Mouse (Mus musculus) MEL (cell line): ENCODE data around the gene Marf1. TPM values are rescaled to one million over a fixed set of nuclear protein-coding genes. Genes with fewer than 3 reads are reported as not detected.

ENCODE experiments used
- DNase-seq: peaks from one replicate; pipeline ENCODE4 v3.0.0; 2011; ENCODE audit warnings: low read depth, low spot score
- H3K27ac ChIP-seq: 2 replicates; pipeline ENCODE4 v1.5.1; 2012; ENCODE audit warnings: low read depth, mild to moderate bottlenecking, control low read depth, low read length, moderate library complexity; ENCODE audit not compliant: control insufficient read depth
- H3K27me3 ChIP-seq, 2 experiments: fragments of 150-350 bp in 1 of 2; sonication (generic) in 1 of 2; 2 replicates each; pipeline ENCODE4 v1.6.1; 2012; ENCODE audit warnings: low read length in 2 of 2, mild to moderate bottlenecking in 2 of 2, improper control_type of control experiment in 1 of 2, moderate library complexity in 1 of 2; ENCODE audit not compliant: insufficient read depth in 2 of 2, control insufficient read depth in 1 of 2
- H3K36me3 ChIP-seq, 2 experiments: 2 replicates each; pipeline ENCODE4 v1.6.1; 2012 to 2014; ENCODE audit warnings: low read length in 2 of 2, improper control_type of control experiment in 1 of 2, inconsistent platforms in 1 of 2, mild to moderate bottlenecking in 1 of 2; ENCODE audit not compliant: insufficient read depth in 2 of 2, control insufficient read depth in 1 of 2
- H3K4me1 ChIP-seq, 2 experiments: fragments of 150-350 bp in 1 of 2; sonication (generic) in 1 of 2; 2 replicates each; pipeline ENCODE4 v1.6.1; 2012; ENCODE audit warnings: low read length in 2 of 2, improper control_type of control experiment in 1 of 2, mild to moderate bottlenecking in 1 of 2; ENCODE audit not compliant: insufficient read depth in 2 of 2, control insufficient read depth in 1 of 2
- H3K4me3 ChIP-seq, 2 experiments: fragments of 150-350 bp in 1 of 2; sonication (generic) in 1 of 2; 2 replicates each; pipeline ENCODE4 v1.5.1; 2012; ENCODE audit warnings: low read depth in 2 of 2, low read length in 2 of 2, mild to moderate bottlenecking in 2 of 2, moderate library complexity in 2 of 2, control low read depth in 1 of 2, improper control_type of control experiment in 1 of 2; ENCODE audit not compliant: control insufficient read depth in 1 of 2, insufficient read depth in 1 of 2
- H3K79me2 ChIP-seq: 2 replicates; pipeline ENCODE4 v1.6.1; 2012; ENCODE audit warnings: mild to moderate bottlenecking, low read length, moderate library complexity; ENCODE audit not compliant: control insufficient read depth, poor library complexity, insufficient read depth
- H3K9ac ChIP-seq: 2 replicates; pipeline ENCODE4 v1.6.1; 2012; ENCODE audit warnings: low read depth, mild to moderate bottlenecking, control low read depth, low read length, moderate library complexity; ENCODE audit not compliant: control insufficient read depth, poor library complexity, severe bottlenecking
- H3K9me3 ChIP-seq: fragments of 150-350 bp; sonication (generic); replicated peaks from 2 replicates; pipeline ENCODE4 v1.6.1; 2012; ENCODE audit warnings: mild to moderate bottlenecking, low read length, improper control_type of control experiment, moderate library complexity; ENCODE audit not compliant: insufficient read depth
- BHLHE40 ChIP-seq: IDR thresholded peaks from 2 replicates; pipeline ENCODE4 v1.6.1; 2012; ENCODE audit warnings: low read depth, mild to moderate bottlenecking, inconsistent platforms, low read length, improper control_type of control experiment, borderline replicate concordance
- CHD1 ChIP-seq: IDR thresholded peaks from 2 replicates; pipeline ENCODE4 v1.6.1; 2012; ENCODE audit warnings: low read depth, mild to moderate bottlenecking, inconsistent platforms, low read length, improper control_type of control experiment
- CHD2 ChIP-seq: IDR thresholded peaks from 2 replicates; pipeline ENCODE4 v1.6.1; 2011; ENCODE audit warnings: low read length, improper control_type of control experiment
- CTCF ChIP-seq, 3 experiments: IDR thresholded peaks in 2 of 3; conservative IDR thresholded peaks in 1 of 3; 2 replicates each; pipeline ENCODE4 v1.5.1; 2011 to 2012; ENCODE audit warnings: low read length in 3 of 3, low read depth in 2 of 3, mild to moderate bottlenecking in 2 of 3, improper control_type of control experiment in 1 of 3, inconsistent platforms in 1 of 3, mixed read lengths in 1 of 3, moderate library complexity in 1 of 3; ENCODE audit not compliant: control insufficient read depth in 1 of 3, insufficient read depth in 1 of 3, poor library complexity in 1 of 3, severe bottlenecking in 1 of 3
- EP300 ChIP-seq, 2 experiments: IDR thresholded peaks; 2 replicates each; pipeline ENCODE4 v1.6.1; 2011; ENCODE audit warnings: improper control_type of control experiment in 2 of 2, low read length in 2 of 2, low read depth in 1 of 2, mild to moderate bottlenecking in 1 of 2
- ETS1 ChIP-seq: IDR thresholded peaks from 2 replicates; pipeline ENCODE4 v1.6.1; 2012; ENCODE audit warnings: low read depth, mild to moderate bottlenecking, inconsistent platforms, low read length, improper control_type of control experiment, moderate library complexity
- GATA1 ChIP-seq: IDR thresholded peaks from 2 replicates; pipeline ENCODE4 v1.6.1; 2011; ENCODE audit warnings: low read depth, low read length, improper control_type of control experiment
- HCFC1 ChIP-seq: IDR thresholded peaks from 2 replicates; pipeline ENCODE4 v1.6.1; 2012; ENCODE audit warnings: low read depth, mild to moderate bottlenecking, inconsistent platforms, low read length, improper control_type of control experiment, moderate library complexity
- MAX ChIP-seq: IDR thresholded peaks from 2 replicates; pipeline ENCODE4 v1.6.1; 2011; ENCODE audit warnings: low read length, improper control_type of control experiment
- MEF2A ChIP-seq: IDR thresholded peaks from 2 replicates; pipeline ENCODE4 v1.6.1; 2014; ENCODE audit warnings: low read depth, mild to moderate bottlenecking, inconsistent platforms, low read length, improper control_type of control experiment; ENCODE audit not compliant: poor library complexity, insufficient replicate concordance, severe bottlenecking; ENCODE audit errors: extremely low read depth
- MXI1 ChIP-seq: IDR thresholded peaks from 2 replicates; pipeline ENCODE4 v1.6.1; 2011; ENCODE audit warnings: mild to moderate bottlenecking, low read depth, low read length, improper control_type of control experiment
- MYC ChIP-seq: IDR thresholded peaks from 2 replicates; pipeline ENCODE4 v1.6.1; 2011; ENCODE audit warnings: low read depth, mild to moderate bottlenecking, low read length, improper control_type of control experiment, moderate library complexity
- POLR2A ChIP-seq, 2 experiments: IDR thresholded peaks; 2 replicates each; pipeline ENCODE4 v1.6.1; 2011 to 2012; ENCODE audit warnings: low read length in 2 of 2, mild to moderate bottlenecking in 2 of 2, control low read depth in 1 of 2, improper control_type of control experiment in 1 of 2, low read depth in 1 of 2, moderate library complexity in 1 of 2; ENCODE audit not compliant: control insufficient read depth in 1 of 2, insufficient read depth in 1 of 2, poor library complexity in 1 of 2
- POLR2AphosphoS5 ChIP-seq: IDR thresholded peaks from 2 replicates; pipeline ENCODE4 v1.6.1; 2012; ENCODE audit warnings: low read depth, borderline replicate concordance, mild to moderate bottlenecking, inconsistent platforms, low read length, moderate library complexity, mixed read lengths
- RAD21 ChIP-seq: IDR thresholded peaks from 2 replicates; pipeline ENCODE4 v1.6.1; 2011; ENCODE audit warnings: mild to moderate bottlenecking, low read depth, low read length, improper control_type of control experiment
- RCOR1 ChIP-seq: IDR thresholded peaks from 2 replicates; pipeline ENCODE4 v1.6.1; 2012; ENCODE audit warnings: low read depth, mild to moderate bottlenecking, inconsistent platforms, low read length, improper control_type of control experiment
- SIN3A ChIP-seq: IDR thresholded peaks from 2 replicates; pipeline ENCODE4 v1.6.1; 2012; ENCODE audit warnings: low read length, improper control_type of control experiment, inconsistent platforms
- SMC3 ChIP-seq: IDR thresholded peaks from 2 replicates; pipeline ENCODE4 v1.6.1; 2011; ENCODE audit warnings: low read depth, low read length, improper control_type of control experiment
- TAL1 ChIP-seq: IDR thresholded peaks from 2 replicates; pipeline ENCODE4 v1.6.1; 2012; ENCODE audit warnings: mild to moderate bottlenecking, inconsistent platforms, low read length, moderate library complexity, mixed read lengths
- TCF12 ChIP-seq: IDR thresholded peaks from 2 replicates; pipeline ENCODE4 v1.6.1; 2014; ENCODE audit warnings: low read depth, mild to moderate bottlenecking, inconsistent platforms, low read length, improper control_type of control experiment, moderate library complexity
- USF1 ChIP-seq: IDR thresholded peaks from 2 replicates; pipeline ENCODE4 v1.6.1; 2014; ENCODE audit warnings: low read depth, mild to moderate bottlenecking, inconsistent platforms, low read length, improper control_type of control experiment, moderate library complexity
- USF2 ChIP-seq, 2 experiments: IDR thresholded peaks; 2 replicates each; pipeline ENCODE4 v1.6.1; 2011 to 2012; ENCODE audit warnings: improper control_type of control experiment in 2 of 2, low read length in 2 of 2, borderline replicate concordance in 1 of 2, inconsistent platforms in 1 of 2, low read depth in 1 of 2, mild to moderate bottlenecking in 1 of 2; ENCODE audit not compliant: insufficient read depth in 1 of 2
- ZC3H11A ChIP-seq: IDR thresholded peaks from 2 replicates; pipeline ENCODE4 v1.6.1; 2012; ENCODE audit warnings: low read depth, mild to moderate bottlenecking, inconsistent platforms, low read length, improper control_type of control experiment
- ZNF384 ChIP-seq: IDR thresholded peaks from 2 replicates; pipeline ENCODE4 v1.6.1; 2012; ENCODE audit warnings: low read depth, mild to moderate bottlenecking, inconsistent platforms, low read length, improper control_type of control experiment
- polyA plus RNA-seq, 2 experiments: library from polyadenylated mRNA; stranded (reverse) in 1 of 2; unstranded in 1 of 2; fragments of >175 nt in 1 of 2; fragments of >200 nt in 1 of 2; gene quantifications; 2 replicates each; pipeline versions ENCODE4 v1.2.1 to v1.2.4; 2012; ENCODE audit warnings: low replicate concordance in 2 of 2, low read depth in 1 of 2; ENCODE audit not compliant: insufficient read length in 2 of 2, insufficient read depth in 1 of 2, missing spikeins in 1 of 2
- total RNA-seq: library from RNA; depleted of rRNA; stranded (reverse); fragments of 300-350 nt; gene quantifications from 2 replicates; pipeline ENCODE4 v1.2.3, GENCODE M21; 2012

Gene Marf1
- total and polyA plus RNA-seq, 3 experiments = 8.7 to 16.2 TPM; not detected in 1

DNA sequence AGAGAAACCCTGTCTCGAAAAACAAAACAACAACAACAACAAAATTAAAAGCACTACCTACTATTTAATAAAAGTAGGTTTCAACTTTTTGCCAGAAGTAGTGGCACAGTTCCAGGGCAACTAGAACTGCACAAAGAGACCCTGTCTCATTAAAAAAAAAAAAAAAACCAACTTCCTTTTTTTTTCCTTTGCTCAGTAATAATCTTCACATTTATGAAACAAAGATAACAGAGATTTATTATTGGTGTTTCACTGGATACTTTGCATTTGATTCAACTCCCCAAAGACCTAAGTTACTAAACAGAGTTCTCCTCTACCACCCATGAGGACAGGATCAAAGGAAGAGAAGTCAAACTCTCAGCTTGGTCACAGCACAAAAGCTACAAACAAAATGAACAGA is 2.2 kb downstream of the Marf1 start:
- H3K9me3 ChIP-seq = no peaks in the 10 kb centered on the region
- H3K4me1 ChIP-seq = peaks cover 0 to 10% of the 10 kb centered on the region in 2 experiments; a peak in 3 of 4 replicates
- peaks cover 0 to 21% of the 10 kb centered on the region in 2 experiments; a peak in 2 of 4 replicates for H3K36me3 ChIP-seq
- H3K79me2 ChIP-seq = peaks cover 26% of the 10 kb centered on the region
- H3K27me3 ChIP-seq = no peaks in the 10 kb centered on the region
- TF ChIP-seq RCOR1 = peak; percentile 98
- peak; percentile 27; the same call in 1 of the 2 replicates for TF ChIP-seq TCF12
- TF ChIP-seq USF2 (IDR thresholded peaks at IDR 0.05; ENCODE audit: borderline replicate concordance in 1 of 2, insufficient read depth in 1 of 2, low read depth in 1 of 2, low read length in 2 of 2) = no peak
- TF ChIP-seq ETS1 = 0 out of 2 replicates have a peak, but pooled peaks have one; percentile 37
- no peak for TF ChIP-seq POLR2AphosphoS5
- TF ChIP-seq GATA1 = peak; percentile 71
- TF ChIP-seq EP300 (IDR thresholded peaks at IDR 0.05; ENCODE audit: low read depth in 1 of 2, low read length in 2 of 2) = peak; percentile 32 to 48; a peak in 2 of 4 replicates
- TF ChIP-seq ZNF384 = peak; percentile 97
- no peak overlapping the region for H3K4me3 ChIP-seq
- H3K27ac ChIP-seq = no peak overlapping the region
- H3K9ac ChIP-seq = no peak overlapping the region
- peak; percentile 48 for DNase-seq

DNA sequence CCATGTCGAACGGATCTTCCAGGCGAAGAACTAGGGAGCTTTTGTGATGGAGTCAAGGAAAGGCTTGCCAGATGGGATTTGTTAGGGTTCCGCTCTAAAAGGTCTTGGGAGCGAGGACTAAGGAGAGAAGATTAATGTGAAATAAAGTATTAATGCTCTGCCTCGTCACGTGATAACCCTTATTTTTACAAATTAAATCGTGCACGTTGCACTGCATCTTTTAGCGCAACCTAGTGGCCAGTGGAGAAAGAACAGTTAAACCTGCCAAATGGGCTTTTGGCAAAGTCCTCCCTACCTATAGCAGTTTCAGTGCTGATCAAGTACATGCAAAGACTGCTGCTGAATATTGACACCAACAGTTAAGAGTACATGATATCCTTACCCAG is 3.4 kb downstream of the Marf1 start:
- Histone ChIP-seq H3K9ac (peak overlapping the region; percentile 85), H3K4me1 (peaks cover 0 to 6% of the 10 kb centered on the region in 2 experiments; a peak in 3 of 4 replicates), H3K79me2 (peaks cover 25% of the 10 kb centered on the region), H3K27ac (peak overlapping the region; percentile 71), H3K9me3 (no peaks in the 10 kb centered on the region), H3K27me3 (no peaks in the 10 kb centered on the region), H3K36me3 (peaks cover 0 to 21% of the 10 kb centered on the region in 2 experiments; a peak in 2 of 4 replicates), H3K4me3 (peak overlapping the region; percentile 84 to 92)
- no peak; the same call in 1 of the 2 replicates for TF ChIP-seq ETS1
- TF ChIP-seq RAD21 = peak; percentile 69
- peak; percentile 91; the same call in 1 of the 2 replicates for TF ChIP-seq CHD1
- TF ChIP-seq USF1 = peak; percentile 94
- peak; percentile 69 for TF ChIP-seq ZNF384
- peak; percentile 55 for TF ChIP-seq SMC3
- TF ChIP-seq TAL1 = no peak
- TF ChIP-seq USF2 (IDR thresholded peaks at IDR 0.05; ENCODE audit: borderline replicate concordance in 1 of 2, insufficient read depth in 1 of 2, low read depth in 1 of 2, low read length in 2 of 2) = peak; percentile 52 to 75; a peak in 3 of 4 replicates
- peak; percentile 86 for TF ChIP-seq BHLHE40
- no peak for TF ChIP-seq CHD2
- TF ChIP-seq ZC3H11A = peak; percentile 40; the same call in 1 of the 2 replicates
- peak; percentile 92 for TF ChIP-seq MXI1
- TF ChIP-seq CTCF (IDR thresholded peaks at IDR 0.05 in 2 of 3, conservative IDR thresholded peaks at IDR 0.05 in 1 of 3; ENCODE audit: control insufficient read depth in 1 of 3, insufficient read depth in 1 of 3, low read depth in 2 of 3, low read length in 3 of 3, poor library complexity in 1 of 3, severe bottlenecking in 1 of 3) = peak; percentile 60 to 93 (median 84)
- no peak for TF ChIP-seq TCF12
- no peak for TF ChIP-seq GATA1
- peak in 1 of 2 experiments; percentile 7; a peak in 1 of 4 replicates for TF ChIP-seq EP300 (IDR thresholded peaks at IDR 0.05; ENCODE audit: low read depth in 1 of 2, low read length in 2 of 2)
- no peak; the same call in 1 of the 2 replicates for TF ChIP-seq HCFC1
- peak; percentile 92 for TF ChIP-seq SIN3A
- TF ChIP-seq POLR2A (IDR thresholded peaks at IDR 0.05; ENCODE audit: control insufficient read depth in 1 of 2, insufficient read depth in 1 of 2, low read depth in 1 of 2, low read length in 2 of 2, poor library complexity in 1 of 2) = no peak
- TF ChIP-seq MYC = peak; percentile 96
- TF ChIP-seq RCOR1 = peak; percentile 59
- TF ChIP-seq MEF2A = no peak
- no peak for TF ChIP-seq POLR2AphosphoS5
- peak; percentile 94 for TF ChIP-seq MAX
- DNase-seq = peak; percentile 88
